Mouse (Mus musculus) right cerebral cortex, adult 18-20 months (tissue): ENCODE results near the gene Tmcc3.

Source experiments
- DNase-seq: peaks from one replicate; pipeline ENCODE4 v3.0.0; 2022; ENCODE audit warnings: mixed read lengths

The Tmcc3 gene

DNA sequence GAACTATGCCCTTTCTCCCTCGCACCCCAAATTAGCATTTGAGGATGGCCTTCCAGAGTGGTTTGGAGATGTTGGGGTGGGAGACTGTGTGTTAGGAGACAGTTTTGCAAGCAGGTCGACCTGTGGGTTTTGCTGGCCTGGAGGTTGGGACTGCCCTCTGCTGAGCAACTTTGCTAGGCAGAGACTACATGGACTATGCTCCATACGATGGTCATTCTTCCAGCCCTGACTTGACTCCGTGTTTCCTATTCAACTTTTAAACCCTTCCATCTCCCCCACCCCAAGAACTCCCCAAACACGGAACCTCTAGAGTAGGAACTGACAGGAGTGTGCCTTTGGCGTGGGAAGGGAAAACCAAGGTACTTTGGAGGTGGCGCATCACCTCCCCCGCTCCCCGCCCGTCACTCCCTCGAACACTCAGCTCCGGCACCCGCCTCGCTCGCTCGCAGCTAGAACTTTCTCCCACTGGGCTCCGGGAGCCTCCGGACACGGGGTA lies at the start of gene Tmcc3:
Gene Tmcc3, plus strand, starts transcription at position 439 of the 496 bp plus-strand sequence.
- peak; percentile 7 for DNase-seq

DNA sequence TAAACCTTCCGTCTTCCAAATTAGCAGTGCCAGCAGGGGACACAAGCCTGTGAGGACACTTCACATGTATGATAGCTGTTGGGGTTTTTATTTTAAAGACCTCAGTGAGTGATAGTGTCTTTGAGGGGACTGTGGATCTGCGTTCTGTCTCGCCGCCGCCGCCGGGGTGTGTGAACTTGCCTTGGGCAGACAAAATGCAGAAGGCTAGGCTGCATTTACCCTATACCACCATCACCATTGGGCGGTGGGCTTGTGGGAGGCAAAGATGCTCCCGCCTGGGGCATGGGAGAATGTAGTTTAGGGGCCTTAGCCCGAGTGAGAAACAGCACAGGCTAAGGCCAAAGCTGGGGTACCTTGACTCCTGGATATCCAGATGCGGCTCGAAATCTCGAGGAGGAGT lies 49.1 kb upstream of the Tmcc3 start:
- no peak for DNase-seq

DNA sequence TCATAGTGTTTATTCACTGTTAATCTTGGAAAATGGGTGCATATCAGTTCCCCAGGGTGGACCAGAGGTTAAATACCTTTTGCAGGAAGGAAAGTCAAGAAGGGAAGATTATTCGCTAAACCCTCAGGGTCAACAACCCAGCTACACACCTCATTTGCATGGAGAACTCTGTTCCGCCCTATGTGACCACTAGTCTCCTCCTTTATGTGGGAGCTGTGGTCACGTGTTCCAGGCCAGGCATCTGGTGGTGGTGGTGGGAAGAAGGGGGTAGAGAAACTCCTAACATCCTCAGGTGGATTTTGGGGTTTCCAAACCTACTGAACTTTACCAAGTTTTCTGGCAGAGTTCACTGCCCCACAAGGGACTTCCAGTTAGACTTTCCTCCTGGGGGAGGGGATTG lies 48.5 kb upstream of the Tmcc3 start:
- no peak for DNase-seq

DNA sequence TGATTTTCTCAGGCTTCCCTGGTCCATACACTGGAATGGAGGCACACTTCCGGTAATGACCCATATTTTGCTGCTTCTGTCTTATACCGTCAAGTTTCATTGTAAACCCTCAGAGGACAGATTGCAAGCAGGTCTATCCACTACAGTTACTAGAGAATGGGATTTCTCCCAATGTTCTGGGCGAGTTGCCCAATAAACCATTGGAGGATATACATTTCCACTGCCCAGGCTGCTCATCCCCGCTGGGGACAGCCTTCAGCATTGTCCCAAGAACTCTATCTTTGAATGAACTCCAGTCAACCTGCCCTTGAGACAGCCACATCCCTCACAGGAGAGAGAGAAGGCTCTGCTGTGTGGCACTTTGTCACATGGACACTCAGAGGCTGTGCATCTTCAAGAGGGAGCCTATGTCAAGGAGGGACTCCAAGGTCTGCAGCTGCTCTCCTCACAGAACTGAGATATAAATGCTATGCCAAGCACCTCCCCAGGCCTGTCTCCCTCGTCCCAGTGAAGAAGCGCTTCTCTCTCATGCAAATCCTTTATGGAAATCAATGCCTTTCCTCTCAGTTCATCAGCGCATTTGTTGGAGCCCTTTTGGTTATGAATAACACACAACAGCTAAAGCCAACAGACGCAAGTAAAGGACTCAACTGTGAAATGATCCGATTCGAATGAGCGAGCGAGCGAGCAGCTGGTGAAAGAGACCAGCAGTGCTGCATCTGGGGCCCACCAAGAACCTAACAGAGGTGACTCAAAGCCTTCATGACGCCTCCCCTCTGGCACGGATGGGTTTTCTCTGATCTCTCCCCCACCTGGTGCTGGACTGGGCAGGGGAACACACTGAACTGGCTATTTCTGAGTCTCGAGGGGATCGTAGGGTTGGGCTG lies 45.9 kb upstream of the Tmcc3 start:
- no peak for DNase-seq

DNA sequence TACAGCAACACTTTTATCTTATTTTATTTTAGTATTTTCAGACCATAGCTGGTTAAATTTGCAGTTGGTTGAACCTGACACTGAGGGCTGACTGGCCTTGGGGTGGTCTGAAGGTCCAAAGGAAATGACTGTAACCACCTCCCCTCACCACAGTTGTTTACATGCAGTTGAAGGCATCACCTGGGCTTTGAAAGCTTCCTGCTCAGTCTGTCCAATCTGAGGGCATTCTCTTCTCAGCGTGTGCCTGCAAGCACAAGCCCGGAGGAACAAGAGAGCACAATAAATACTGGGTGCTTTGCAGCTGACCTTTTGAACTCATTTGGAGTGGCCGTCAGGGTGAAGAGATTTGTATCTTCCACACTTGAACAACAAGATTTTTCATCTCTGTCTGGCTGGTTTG lies 36.4 kb upstream of the Tmcc3 start:
- no peak for DNase-seq

DNA sequence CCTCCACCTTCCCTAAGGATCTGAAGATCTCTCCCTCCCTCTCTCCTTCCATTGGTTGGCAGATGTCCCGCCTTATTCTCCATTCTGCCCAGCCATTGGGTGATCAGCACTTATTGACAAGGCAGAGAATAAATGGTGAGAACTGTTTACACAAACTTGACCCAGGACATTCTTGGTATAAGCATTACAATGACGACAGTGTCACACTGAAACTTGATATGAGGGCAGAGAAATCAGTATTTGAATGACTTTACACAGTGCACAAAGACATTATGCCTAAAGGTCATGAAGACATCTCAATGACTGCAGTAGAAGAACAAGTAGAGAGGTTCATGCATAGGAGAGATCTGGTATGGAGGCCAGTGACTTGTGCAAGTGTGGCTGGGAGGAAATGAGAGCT lies 35.2 kb upstream of the Tmcc3 start:
- DNase-seq = no peak

DNA sequence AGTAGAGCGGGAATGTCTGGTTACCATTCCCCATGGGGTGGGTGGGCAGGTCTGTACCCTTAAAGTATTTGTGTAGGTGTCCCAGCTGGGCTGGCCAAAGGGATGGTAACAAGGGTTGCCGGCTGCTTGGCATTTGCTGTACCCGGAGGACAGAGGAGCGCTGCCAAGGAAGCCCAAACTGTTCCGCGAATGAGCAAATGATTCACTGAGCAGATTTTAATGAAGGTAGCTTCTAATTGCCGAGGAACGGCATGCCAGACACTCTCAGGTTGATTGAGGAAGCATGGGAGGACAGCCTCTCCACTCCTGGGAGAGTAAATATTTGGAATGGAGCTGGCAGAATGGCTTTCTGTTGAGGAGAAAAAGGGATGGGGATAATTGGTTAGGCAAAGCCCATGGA lies 29.6 kb upstream of the Tmcc3 start:
- no peak for DNase-seq

DNA sequence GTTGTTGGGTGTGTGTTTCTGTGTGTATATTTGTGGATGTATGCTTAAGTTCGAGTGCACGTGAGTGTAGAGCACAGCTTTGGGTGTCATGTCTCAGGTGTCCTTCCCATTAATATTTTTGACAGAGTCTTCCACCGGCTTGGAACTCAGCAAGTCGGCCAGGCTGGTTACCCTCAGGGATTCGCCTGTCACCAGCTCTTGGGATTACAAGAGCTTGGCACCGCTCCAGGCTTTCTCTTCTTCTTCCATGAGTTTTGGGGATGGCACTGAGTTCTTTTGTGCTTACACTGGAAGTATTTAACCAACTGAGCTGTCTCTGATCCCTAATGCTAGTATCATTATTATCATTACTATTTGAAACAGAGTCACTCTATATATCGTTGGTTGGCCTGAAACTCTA lies 29.0 kb upstream of the Tmcc3 start:
- no peak for DNase-seq

DNA sequence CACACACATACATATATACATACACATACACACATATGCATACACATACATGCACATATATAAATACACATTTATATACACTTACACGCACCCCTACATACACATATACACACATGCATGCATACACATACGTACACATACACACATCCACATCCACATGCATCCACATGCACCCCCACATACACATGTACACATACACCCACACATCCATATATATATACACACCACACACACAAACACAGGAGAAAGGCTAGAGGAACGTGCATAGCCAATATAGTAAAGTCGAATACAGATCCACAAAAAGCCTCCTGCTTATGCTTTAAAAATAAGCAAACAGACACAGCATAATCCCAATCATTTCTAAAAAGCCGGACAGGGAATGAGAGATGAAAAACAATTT lies 17.3 kb upstream of the Tmcc3 start:
- no peak for DNase-seq

DNA sequence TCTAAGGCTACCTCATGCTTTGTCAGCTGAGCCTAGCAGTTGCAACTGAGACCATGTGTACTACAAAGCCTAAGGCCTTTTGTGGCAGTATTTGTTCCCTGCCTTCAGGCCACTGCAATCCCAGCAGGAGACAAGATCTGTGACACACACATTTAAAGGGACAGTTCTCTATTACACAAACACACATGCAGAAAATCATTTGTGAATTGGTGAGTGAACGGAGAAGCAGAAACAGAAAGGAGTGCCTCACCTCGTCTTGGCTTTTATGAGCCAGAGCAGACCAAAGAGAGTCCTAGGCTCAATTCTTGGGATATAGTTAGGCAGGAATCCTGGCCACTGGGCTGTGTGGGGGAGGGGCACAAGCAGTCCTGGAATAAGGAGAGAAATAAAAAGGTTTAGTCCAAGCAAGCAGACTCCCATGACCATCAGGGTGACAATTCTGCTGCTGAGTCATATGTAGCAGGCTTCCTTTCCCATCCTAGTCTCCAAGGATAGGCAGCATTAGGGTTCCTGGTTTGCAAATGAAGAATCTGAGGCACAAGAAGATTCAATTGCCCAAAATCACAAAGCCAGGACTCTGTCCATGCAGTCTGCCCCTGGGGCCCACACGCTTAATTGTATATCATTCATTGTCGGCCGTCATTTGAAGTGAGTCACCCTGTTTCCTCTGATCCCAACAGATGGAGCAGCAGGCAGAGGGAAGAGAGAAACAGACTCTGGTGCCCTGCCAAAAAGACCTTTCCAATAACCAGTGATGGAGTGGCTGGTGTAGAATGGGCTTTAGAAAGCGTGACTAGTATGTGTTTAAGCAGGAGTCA lies 16.6 kb upstream of the Tmcc3 start:
- DNase-seq = no peak

DNA sequence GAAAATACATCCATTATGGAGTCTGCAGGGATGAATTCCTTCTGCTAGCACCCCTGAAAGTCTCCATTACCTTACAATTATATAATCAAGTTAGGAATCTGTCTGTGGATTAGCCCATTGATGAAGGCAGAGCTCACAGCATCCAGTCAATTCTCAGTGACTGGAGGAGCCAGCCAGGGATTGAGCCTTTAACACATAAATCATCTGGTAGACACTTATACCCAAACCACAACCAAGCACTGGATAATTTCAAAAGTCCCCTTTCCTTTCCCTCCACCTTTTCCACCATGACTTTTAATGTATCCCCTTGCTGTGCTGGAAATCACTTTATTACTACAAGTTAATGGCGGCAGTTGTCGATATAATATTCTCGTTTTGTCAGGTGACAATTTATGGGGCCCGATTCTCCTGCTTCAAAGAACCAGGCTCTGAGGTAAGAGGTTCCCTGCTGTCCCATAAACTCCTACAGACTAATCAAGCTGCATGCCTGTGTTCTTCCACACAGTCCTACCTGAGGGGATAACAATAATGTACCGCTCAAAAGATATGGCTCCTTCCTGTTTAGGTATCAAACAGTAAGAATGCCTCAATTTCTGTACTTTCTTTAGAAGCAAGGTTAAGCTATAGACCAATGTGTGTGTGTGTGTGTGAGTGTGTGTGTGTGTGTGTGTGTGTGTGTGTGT lies 15.7 kb upstream of the Tmcc3 start:
- DNase-seq = no peak

DNA sequence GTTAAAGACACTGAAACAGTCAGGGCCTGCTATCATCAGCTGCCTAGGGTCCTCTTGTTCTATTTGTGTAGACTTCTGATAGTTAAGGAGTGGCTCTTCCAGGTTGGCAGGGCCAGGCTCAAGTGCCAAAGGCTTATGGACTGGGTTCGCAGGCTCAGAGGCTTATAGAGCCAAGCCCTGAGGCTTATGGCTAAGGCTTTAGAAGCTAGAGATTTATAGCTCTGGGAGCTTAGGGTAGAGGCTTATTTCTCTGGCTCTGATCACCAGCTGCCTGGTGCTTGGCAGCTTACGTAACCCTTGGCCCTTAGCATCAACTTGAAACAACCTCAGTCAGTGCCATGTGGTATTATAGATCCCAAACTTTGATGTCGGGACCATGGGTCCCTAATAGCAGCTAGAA lies 13.3 kb upstream of the Tmcc3 start, which contains the start of gene Gm4792:
Gene Gm4792, minus strand, starts transcription at position 233 of the 400 bp plus-strand sequence.
- DNase-seq = no peak

DNA sequence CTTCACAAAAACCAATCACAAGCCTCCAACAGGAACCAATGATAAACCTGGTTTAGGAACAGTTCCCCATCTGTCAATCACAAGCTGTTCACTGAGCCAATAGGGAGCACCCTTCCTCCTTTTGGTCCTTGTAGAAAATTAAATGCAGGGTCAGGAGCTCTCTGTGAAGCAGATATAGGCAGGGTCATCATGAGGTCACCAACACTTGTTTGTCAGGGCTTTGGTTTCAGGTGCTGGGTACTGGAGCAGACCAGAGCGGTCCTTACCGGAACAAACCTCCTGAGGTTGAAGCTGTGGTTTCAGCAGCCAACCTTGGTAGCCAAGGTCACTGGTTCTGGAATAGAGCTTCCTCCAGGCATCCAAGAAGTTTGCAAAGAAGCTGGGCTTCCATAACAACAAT lies 12.4 kb upstream of the Tmcc3 start:
- no peak for DNase-seq

DNA sequence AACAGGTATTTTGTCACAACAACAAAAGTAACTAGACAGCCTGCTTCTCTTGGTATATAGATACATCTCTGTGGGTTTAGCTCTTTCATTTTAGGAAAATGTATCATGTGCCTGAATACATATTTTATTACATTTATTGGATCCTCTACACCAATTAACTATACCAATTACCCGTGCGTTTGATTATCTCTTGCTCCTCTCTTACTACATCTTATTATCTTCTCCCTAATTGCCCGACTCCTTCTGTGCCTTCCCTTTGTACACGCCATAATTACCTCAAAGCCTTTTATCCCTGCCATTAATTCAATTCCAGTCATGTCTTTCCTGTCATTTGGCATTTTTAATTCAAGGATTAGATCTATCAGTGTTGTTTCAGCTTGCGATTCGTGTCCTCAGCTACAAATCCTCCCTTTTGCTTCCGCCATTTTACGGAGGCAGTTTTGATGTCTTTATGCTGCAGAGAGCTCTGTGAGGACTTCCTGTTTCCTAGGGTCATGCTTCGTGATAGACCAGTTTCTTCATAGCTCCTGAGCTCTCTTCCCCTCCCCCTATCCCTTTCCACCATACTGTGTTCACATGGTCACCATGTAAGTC lies 7.6 kb upstream of the Tmcc3 start:
- DNase-seq = no peak

DNA sequence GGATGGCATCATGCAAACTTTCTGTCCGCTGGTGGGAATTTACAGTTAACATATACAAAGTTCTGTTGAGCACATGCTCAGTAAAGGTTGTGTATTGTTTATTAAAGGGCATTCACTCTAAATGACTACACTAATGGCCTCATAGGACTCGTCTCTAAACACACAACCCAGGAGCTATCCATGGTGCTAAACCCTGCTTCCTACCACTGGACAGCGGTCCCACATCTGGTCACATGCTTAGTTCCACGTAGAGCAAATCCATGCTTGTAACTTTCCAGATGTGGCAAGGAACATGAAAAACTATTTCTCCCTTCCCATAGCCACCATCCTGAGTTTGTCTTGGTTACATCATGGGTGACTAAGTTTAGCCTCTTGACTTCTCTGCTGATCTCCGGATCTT lies 6.2 kb upstream of the Tmcc3 start:
- no peak for DNase-seq

DNA sequence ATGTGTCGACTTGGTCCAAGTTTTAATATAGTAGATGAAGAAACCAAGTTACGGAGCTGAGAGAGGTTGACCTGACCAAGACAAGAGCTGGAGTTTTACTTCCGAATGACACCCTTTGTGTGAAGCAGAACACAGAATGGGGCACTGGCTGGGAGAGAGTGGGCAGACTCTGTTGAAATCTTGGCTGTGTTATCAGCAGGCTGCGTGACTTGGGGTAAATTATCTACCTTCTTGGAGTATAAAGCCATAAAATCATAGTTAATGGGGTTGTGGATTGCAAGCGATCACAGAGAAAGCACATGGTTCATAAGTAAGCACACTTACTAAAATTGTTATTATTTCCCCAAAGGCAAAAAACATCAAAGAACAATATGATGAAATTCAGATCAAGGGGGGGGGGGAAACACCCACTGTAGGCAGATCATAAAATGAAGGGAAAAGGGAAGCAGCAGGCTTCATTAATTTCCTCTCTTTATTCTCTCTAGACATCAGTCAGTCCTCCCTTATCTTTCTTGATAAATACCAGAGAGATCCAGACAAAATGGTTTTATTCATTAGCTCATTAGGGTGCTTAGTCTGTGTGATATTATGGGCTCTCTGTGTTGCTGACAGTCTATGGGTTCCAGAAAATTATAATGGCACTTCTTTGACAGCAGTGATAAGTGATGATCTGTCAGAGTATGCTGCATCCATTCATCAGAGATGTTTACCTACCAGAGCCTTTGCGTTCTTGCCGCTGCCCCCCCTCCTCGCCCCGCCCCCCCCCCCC lies 1.1 kb upstream of the Tmcc3 start:
- no peak for DNase-seq

DNA sequence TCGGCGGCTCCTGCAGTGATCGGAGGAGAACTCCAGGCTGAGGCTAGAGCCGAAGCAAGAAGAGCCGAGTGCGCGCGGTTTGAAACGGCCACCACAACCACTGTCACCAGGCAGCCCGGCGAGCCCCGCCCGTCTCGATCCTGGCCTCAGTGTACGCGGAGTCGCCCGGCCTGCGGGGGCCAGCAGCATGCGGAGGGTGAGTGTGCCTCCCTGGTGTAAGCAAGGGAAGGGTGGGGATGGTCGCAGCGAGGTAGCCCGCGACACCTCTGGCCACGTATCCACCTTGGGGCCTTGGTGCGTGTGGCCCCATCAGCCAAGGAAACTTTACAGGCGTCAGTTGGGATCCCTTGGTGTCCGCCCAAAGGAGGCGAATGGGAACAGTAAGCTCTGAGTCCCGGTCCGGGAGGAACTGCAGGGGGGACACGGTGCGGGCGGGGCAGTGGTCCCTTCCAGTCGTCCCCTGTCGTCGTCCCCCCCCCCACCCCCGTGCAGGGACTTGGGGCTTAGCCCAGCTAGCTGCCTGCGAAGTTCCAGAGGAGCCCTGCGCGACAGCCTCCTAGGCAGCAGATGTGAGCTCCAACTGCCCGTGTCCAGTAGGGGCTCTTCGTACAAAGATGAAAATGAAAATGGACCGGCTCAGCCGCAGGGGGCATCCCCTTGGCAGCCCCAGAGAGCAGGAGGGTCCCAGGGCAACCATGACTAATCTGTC lies 412 bp downstream of the Tmcc3 start:
- no peak for DNase-seq

DNA sequence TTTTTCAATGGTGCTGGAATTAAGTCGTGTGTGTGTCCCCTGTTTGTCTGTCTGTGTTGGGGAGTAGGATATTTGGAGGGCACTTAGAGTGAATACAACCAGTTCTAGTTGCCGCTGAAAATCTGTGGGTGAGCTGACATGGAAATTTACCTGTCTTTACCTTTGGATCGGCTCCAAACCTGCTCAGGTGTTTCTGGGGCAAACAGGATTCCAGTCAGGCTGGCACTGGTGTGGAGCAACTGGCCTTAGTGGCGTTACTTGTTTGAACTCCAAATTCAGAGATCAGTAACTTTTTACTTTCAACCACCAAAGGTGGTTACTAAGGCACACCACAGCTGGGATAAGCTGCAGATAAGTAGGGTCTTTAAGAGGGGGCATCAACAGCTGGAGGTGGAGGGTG lies 1.4 kb downstream of the Tmcc3 start:
- no peak for DNase-seq

DNA sequence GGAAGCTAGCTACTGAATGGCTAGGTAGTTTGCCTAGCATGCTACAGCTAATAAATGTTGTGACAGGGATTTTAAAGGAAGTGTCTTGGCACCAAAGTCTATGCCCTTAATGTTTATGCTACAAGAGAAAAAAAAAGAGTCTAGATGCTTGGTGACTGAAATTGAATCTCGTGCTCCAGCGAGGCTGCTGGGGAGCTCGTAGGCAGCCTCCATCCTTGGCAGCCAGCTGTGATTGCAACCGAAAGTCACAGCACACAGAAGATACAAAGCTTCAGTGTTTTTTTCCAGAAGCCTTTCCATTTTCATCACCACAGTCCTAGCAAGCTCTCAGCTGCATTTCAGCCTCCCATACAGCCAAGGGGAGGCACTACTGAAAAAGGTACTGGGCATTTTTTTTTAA lies 6.8 kb downstream of the Tmcc3 start:
- DNase-seq = peak; percentile 8

DNA sequence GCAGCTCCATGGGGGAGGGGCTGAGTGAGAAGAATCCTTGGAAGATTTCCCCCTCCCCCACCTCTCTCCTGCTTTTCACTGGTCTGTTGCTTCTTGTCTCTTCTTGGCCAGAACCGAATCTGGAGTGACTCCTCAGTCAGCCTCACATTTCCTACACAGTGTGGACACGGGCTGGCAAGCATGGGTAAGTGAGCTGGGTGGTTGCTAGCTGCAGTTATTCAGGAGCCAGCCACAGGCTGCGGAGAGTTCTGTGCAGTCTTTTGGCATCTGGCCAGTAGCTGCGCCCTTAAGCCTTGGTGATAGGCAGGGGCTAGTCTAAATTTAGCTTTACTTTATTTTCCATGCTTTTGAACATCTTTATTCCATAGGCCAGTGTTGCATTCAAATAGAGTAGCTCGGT lies 18.2 kb downstream of the Tmcc3 start:
- no peak for DNase-seq

DNA sequence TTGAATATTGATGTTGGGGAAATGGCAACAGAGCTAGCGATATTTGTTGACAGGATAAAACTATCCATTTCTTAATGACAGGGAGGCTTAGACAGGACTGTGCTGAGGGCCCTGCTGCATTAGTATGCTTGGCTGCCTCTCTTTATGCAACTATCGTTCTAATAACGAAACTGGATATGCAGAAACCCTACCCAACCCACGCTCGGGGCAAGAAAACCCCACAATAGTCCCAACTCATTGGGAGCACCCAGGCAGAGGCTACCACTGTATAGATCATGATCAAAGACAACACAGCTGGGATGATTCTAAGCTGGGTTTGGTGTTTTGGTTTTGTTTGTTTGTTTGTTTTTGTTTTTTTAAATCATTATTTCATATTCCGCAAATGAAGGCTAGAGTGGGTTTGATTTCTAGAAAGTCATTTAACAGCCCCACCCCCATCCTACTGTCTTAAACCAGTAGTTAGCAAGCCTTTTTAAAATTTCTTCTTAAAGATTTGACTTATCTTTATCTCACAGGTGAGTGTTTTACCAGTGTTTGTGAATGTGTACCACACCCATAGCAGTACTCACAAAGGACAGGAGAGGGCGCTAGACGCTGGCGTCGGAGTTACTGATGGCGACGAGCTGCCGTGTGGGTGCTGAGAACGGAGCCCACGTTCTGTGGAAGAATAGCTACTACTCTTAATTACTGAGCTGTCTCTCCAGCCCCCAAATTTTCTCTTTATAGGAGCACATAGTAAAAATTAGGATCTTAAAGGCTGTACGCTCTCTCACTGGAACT lies 20.8 kb downstream of the Tmcc3 start:
- no peak for DNase-seq
